Mouse (Mus musculus) left cerebral cortex, adult 11 months (tissue): ENCODE data around the gene Slc16a6.
A peak's percentile ranks its signal among the peaks of the same experiment; 100 is the strongest.
"Not testable (repeated sequence)": the region's sequence is repeated elsewhere in the genome, so short reads cannot be mapped to it uniquely, and the experiment has no call there.

ENCODE experiments used
- DNase-seq: peaks from one replicate; pipeline ENCODE4 v3.0.0; 2022; ENCODE audit warnings: low spot score

Gene Slc16a6

GRCm38 (mm10) chr11:109473171-109474085 lies at the start of gene Slc16a6, which contains the start of gene Arsg:
Gene Slc16a6, minus strand, starts transcription at chr11:109473598.
Gene Arsg, plus strand, starts transcription at chr11:109473374.
- DNase-seq: peak; percentile 76

GRCm38 (mm10) chr11:109520958-109521357 lies 47.6 kb upstream of the Slc16a6 start:
- no peak for DNase-seq

DNA sequence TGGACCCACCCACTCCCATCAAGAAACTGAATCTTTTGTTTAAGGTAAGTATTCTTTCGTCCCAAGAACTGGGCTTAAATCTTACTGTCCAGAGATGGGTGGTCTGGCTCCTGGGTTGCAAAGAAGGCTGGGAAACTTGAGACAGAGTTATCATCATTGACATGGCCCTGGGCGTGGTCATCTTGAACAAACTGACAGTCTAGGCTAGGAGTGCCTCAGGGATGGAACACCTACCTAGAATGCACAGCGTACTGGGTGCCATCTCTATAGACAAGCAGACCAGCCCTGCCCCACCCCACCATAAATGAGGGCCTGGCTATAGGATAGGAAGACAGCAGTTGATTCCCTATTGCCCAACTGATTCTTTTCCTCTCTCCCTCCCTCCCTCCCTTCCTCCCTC lies 44.4 kb upstream of the Slc16a6 start:
- no peak for DNase-seq

DNA sequence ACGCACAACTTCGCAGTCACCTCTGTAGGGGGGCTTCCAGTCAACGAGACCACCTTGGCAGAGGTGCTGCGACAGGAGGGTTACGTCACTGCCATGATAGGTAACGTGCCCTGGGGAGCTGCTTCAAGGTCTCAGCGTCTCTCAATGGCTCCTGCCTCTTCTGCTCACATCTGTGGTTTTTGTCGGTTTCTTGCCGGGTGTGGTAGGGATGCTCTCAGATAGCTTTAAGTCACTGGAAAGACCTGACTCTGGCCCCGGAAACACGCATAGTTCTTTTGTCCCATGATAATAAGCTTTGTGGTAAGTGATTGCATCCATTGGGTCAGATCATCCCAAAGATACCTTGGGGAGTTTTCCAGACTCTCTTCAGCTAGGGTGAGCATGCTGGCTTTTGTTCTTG lies 43.9 kb upstream of the Slc16a6 start:
- no peak for DNase-seq

DNA sequence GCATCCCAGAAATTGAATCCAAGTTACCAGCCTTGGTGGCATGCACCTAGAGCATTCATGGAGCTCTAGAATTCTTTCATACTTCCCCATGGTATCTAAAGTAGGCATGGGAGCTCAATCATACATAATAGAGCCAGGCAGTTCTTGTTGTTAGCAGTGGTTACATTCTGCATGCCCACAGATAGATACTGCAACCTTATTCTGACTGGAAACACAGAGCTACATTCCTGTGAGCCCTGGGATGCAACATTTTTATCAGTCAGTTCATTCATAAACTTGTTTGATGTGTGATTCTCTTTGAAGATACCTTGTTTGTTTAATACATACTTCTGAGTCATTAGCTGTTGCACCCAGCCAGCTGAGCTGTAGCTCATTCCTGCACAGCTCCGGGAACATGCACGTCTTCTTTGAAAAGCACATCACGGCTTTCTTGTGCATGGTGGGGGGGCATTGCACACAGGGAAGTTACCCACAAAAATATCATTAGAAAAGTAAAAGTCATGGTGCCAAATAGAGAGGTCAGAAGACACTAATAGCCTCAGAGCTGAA lies 40.7 kb upstream of the Slc16a6 start:
- DNase-seq: no peak

- DNase-seq: no peak
Observed at GRCm38 (mm10) chr11:109512995-109513675, 39.7 kb upstream of the Slc16a6 start.

DNA sequence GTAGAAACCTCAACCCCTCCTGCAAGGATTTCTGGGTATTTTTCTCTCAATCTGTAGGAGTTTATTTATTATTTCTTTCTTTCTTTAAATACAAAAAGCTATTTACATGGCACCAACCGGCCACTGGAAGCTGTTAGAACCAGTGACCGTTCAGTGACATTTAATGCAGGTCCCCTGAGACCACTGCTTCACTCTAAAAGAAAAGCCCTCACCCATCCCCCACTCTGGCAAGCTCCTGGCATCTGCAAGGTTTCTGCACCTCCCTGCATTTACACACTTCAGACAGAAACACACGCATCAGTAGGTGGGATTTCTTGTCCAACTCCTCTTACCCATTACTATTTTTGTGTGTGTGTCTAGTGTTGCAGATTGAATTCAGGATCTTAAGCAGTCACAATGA lies 33.7 kb upstream of the Slc16a6 start:
- DNase-seq: no peak

- no peak for DNase-seq
Observed at GRCm38 (mm10) chr11:109505823-109506222, 32.4 kb upstream of the Slc16a6 start.

DNA sequence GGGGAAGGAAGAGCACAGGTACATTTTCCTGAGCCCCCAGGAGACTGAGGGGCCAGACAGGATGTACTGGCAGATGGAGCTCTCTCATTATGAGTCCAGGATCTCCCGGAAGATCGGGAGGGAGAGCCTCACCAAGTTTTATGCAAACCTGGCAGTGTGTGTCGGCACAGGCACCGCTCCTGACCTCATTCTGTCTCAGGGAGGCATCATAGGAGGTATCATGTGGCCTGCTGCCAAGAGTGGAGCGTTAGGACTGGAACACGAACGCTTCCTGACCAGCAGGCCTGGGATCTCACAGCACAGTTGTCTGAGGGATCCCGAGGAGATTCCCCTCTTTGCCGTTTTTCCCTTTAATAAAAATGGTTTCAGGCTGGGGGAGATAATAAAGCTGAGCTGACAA lies 31.6 kb upstream of the Slc16a6 start:
- no peak for DNase-seq

- DNase-seq: no peak
Observed at GRCm38 (mm10) chr11:109500206-109500605, 26.8 kb upstream of the Slc16a6 start.

DNA sequence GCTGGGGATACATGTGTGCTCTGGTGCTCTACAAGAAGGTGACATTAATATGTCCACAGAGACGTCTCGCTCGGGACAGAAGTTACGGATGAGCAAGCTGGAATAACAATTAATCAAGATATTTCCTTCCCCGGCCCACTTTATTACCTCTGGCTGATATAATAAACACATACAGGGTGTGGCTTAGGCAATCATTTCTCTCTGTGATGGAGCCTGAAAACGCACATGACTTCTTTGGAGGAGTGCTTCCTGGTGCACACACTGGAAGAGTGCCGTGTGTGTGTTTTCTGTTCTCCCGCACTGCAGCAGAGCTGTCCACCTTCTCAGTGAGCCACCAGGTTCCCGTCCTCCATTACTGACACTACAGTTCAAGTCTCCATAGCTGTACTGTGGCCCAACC lies 24.6 kb upstream of the Slc16a6 start:
- no peak for DNase-seq

DNA sequence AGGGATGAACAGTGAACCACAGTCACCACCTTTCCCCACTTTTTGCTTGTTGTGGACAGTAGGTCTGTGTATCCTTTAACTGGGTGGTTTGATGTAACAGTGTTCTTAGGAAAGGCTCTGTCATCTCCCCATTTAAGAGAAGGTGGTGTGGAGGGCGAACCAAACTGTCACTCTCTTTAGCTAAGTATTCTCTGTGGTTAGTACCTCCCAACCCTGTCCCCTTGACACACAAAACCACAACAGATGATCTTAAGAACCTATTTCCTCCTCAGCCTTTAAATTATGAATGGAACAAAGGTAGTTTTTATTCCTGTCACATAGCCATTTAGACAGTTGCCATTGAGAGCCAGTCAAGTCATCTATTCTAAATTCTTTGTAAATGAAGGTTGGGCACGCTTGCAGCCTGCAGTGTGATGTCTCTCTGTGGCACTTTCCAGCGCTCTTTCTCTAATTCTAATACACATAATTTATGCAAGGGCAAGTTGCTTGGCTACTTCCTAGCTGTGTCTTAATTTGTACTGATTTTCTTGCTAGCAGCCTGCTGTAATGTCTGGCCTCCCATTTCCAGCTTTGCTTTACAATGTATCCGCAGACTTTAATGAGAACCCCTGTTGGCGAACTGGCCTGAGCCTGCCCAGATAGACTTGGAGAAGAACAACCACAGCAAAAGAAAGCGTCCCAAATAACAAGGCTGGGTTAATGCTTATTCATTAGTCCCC lies 23.8 kb upstream of the Slc16a6 start:
- DNase-seq: no peak

- no peak for DNase-seq
Observed at GRCm38 (mm10) chr11:109496475-109496993, 23.1 kb upstream of the Slc16a6 start.

- DNase-seq: no peak
Observed at GRCm38 (mm10) chr11:109495771-109496474, 22.5 kb upstream of the Slc16a6 start.

DNA sequence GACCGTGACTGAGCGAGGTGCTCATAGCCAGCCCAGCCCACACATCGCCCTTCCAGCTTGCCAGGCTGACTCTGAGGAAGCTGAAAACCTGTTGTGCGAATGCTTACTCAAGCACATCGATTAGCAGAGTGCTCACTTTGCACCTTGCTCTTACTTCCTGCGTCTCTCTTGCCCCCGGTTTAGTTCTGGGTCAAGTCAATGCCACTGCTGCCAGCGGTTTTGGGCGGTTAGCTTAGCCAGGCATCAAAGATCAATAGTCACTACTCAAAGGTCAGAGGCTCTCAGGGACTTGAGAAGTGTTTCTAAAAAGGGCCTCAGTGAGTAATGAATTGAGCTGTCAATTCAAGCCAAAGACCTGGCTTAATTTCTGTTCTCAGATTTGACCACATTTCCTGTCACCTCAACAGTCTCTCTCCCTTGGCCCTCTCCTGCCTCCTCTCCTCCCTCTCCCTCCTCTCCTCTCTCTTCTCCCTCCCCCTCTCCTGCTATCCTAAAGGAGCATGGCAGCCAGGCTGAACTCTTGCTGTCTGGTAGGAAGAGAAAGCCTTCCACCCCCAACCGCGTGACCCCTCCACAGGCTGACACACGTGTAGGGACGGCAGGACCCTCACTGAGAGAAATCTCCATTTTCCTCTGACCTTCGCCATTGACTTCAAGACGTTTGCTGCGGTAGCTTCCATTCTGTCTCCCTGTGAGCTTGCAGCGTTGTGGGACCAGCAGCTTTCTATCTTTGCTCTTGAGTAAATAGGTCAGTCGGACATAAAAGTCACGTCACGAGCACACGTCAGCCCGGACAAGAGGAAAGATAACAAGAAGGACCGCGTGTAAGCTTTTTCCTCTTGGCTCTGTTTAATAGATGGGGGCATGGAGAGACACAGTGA lies 21.7 kb upstream of the Slc16a6 start:
- no peak for DNase-seq

DNA sequence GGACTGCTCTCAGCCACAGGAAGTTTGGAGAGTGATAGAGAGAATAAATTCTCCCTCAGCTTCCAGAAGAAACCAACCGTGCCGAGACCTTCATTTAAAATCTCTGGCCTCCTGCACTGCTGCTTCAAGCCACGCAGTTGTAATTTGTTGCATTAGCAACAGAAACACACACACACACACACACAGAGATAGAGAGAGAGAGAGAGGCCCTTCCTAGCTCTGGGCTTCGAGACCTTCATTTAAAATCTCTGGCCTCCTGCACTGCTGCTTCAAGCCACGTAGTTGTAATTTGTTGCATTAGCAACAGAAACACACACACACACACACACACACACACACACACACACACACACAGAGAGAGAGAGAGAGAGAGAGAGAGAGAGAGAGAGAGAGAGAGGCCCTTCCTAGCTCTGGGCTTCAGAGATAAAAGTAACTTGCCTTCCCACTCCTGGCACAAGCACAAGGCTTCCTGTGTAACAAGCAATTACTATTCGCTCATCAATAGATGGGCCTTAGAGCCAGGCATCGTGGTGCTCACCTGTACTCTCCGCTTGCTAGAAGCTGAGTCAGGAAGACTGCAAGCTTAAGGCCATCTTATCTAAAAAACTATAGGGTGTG lies 19.6 kb upstream of the Slc16a6 start:
- not testable (repeated sequence) for DNase-seq

DNA sequence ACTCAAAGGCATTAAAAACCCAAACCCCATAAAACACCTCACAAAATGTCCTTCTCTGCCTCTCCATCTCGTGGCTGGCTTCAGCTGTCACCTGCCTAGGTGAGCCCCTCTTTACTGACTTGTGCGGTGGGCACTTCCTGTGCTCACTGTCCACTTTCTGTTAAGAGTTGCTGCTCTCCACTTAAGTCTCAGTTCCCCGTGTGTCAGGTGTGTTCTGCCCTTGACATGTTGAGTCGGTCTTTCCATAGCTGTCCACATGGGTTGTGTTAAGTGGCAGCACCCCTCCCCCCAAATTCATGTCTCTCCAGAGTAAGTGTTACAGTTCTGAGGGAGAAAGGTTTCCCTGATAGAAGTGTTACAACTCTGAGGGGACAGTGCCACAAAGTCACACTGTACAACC lies 18.4 kb upstream of the Slc16a6 start:
- no peak for DNase-seq

DNA sequence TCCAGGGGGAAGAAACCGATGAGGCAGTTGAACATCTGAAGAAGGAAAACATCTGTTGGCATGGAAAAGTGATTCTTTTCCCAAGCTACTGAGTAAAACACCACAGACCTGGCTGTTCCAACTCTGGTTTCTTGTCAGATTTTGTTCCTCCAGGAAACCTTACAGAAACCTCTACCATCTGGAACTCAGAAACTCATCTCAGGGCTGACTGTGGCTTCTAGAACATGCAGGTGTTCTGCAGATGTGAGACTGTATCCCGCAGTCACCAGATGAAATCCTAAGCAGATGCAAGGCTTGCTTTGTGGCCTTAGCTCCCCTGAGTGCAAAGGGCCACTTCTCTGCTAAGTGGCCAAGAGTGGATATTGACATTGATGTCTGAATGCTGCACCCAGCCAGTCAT lies 16.4 kb upstream of the Slc16a6 start:
- DNase-seq: no peak

- DNase-seq: no peak
Observed at GRCm38 (mm10) chr11:109487991-109488684, 14.7 kb upstream of the Slc16a6 start.
